Mouse (Mus musculus) thymus, postnatal 14 days (tissue): ENCODE data around the gene Adam19.
A peak's percentile ranks its signal among the peaks of the same experiment; 100 is the strongest.

Source experiments
- DNase-seq: peaks from one replicate; pipeline ENCODE4 v3.0.0; 2021

Gene Adam19

GRCm38 (mm10) chr11:46109206-46109605 lies 53.4 kb downstream of the Adam19 start:
- DNase-seq = no peak

GRCm38 (mm10) chr11:46110156-46110944 lies 54.6 kb downstream of the Adam19 start:
- no peak for DNase-seq

GRCm38 (mm10) chr11:46110945-46111287 lies 55.1 kb downstream of the Adam19 start:
- DNase-seq = no peak

GRCm38 (mm10) chr11:46113211-46113610 lies 57.4 kb downstream of the Adam19 start:
- DNase-seq = no peak

- no peak for DNase-seq
Observed at GRCm38 (mm10) chr11:46114221-46114620, 58.4 kb downstream of the Adam19 start.

- DNase-seq = no peak
Observed at GRCm38 (mm10) chr11:46115011-46115410, 59.2 kb downstream of the Adam19 start.

GRCm38 (mm10) chr11:46115411-46116173 lies 59.8 kb downstream of the Adam19 start:
- no peak for DNase-seq

- DNase-seq = no peak
Observed at GRCm38 (mm10) chr11:46116510-46116909, 60.7 kb downstream of the Adam19 start.

GRCm38 (mm10) chr11:46119624-46120023 lies 63.8 kb downstream of the Adam19 start:
- no peak for DNase-seq

- no peak for DNase-seq
Observed at GRCm38 (mm10) chr11:46120084-46120483, 64.3 kb downstream of the Adam19 start.

GRCm38 (mm10) chr11:46121666-46122065 lies 65.9 kb downstream of the Adam19 start:
- DNase-seq = no peak

GRCm38 (mm10) chr11:46122875-46123274 lies 67.1 kb downstream of the Adam19 start:
- no peak for DNase-seq

GRCm38 (mm10) chr11:46123328-46123866 lies 67.6 kb downstream of the Adam19 start:
- no peak for DNase-seq

GRCm38 (mm10) chr11:46125093-46125834 lies 69.5 kb downstream of the Adam19 start:
- no peak for DNase-seq

- DNase-seq = no peak
Observed at GRCm38 (mm10) chr11:46125835-46126229, 70.0 kb downstream of the Adam19 start.

- DNase-seq = no peak
Observed at GRCm38 (mm10) chr11:46126317-46126716, 70.5 kb downstream of the Adam19 start.

GRCm38 (mm10) chr11:46126827-46127410 lies 71.1 kb downstream of the Adam19 start:
- no peak for DNase-seq

- DNase-seq = peak; percentile 15
Observed at GRCm38 (mm10) chr11:46127621-46128547, 72.1 kb downstream of the Adam19 start.

GRCm38 (mm10) chr11:46128548-46128945 lies 72.8 kb downstream of the Adam19 start:
- peak; percentile 85 for DNase-seq

- no peak for DNase-seq
Observed at GRCm38 (mm10) chr11:46131022-46131986, 75.5 kb downstream of the Adam19 start.
